Mouse (Mus musculus) limb, embryonic 14.5 days (tissue): Measurements from ENCODE around the gene Litaf. TPM values are rescaled to one million over a fixed set of nuclear protein-coding genes. Genes with fewer than 3 reads are reported as not detected.
A peak's percentile ranks its signal among the peaks of the same experiment; 100 is the strongest.

ENCODE experiments used
- ATAC-seq: fragments of 200-750 bp; cut with Nextera tagmentation; 2 replicates; pipeline ENCODE4 v1.8.0; 2017; ENCODE audit warnings: low read depth, moderate number of reproducible peaks, moderate TSS enrichment; ENCODE audit not compliant: low FRiP score
- DNase-seq: peaks from one replicate; pipeline ENCODE4 v3.0.0-alpha.2; 2015; ENCODE audit warnings: low spot score
- H3K27ac ChIP-seq: fragments of 300-500 bp; sonication (generic); replicated peaks from 2 replicates; pipeline ENCODE4 v1.5.1; 2014; ENCODE audit warnings: low read depth, mild to moderate bottlenecking, low read length, moderate library complexity, mixed read lengths
- H3K27me3 ChIP-seq: fragments of 300-500 bp; sonication (generic); 2 replicates; pipeline ENCODE4 v1.6.1; 2014; ENCODE audit warnings: low read length, mixed read lengths; ENCODE audit not compliant: control insufficient read depth, insufficient read depth
- H3K36me3 ChIP-seq: fragments of 300-500 bp; sonication (generic); 2 replicates; pipeline ENCODE4 v1.6.1; 2014; ENCODE audit warnings: mild to moderate bottlenecking, low read length, moderate library complexity, mixed read lengths; ENCODE audit not compliant: control insufficient read depth, insufficient read depth
- H3K4me1 ChIP-seq: fragments of 300-500 bp; sonication (generic); 2 replicates; pipeline ENCODE4 v1.6.1; 2014; ENCODE audit warnings: antibody characterized with exemption, low read length, mixed read lengths; ENCODE audit not compliant: control insufficient read depth, insufficient read depth
- H3K4me2 ChIP-seq: fragments of 300-500 bp; sonication (generic); replicated peaks from 2 replicates; pipeline ENCODE4 v1.6.1; 2014; ENCODE audit warnings: low read depth, mild to moderate bottlenecking, low read length, moderate library complexity; ENCODE audit not compliant: severe bottlenecking
- H3K4me3 ChIP-seq: fragments of 300-500 bp; sonication (generic); replicated peaks from 2 replicates; pipeline ENCODE4 v1.5.1; 2014; ENCODE audit warnings: low read length
- H3K9ac ChIP-seq: fragments of 300-500 bp; sonication (generic); 2 replicates; pipeline ENCODE4 v1.6.1; 2014; ENCODE audit warnings: mild to moderate bottlenecking, low read depth, low read length, moderate library complexity; ENCODE audit not compliant: severe bottlenecking
- H3K9me3 ChIP-seq: fragments of 300-500 bp; sonication (generic); 2 replicates; pipeline ENCODE4 v1.6.1; 2016; ENCODE audit warnings: low read length; ENCODE audit not compliant: control insufficient read depth
- POLR2A ChIP-seq: fragments of 200-500 bp; IDR thresholded peaks from 2 replicates; pipeline ENCODE4 v1.8.0; 2012; ENCODE audit warnings: inconsistent platforms, mild to moderate bottlenecking, moderate library complexity, borderline replicate concordance; ENCODE audit not compliant: insufficient read depth, insufficient read length; ENCODE audit errors: extremely low read depth
- WGBS: fragments of 180-500 bp; shearing (Covaris S2); extraction: QIAGEN DNeasy Blood & Tissue Kit; methylation state at CpG from one replicate; pipeline ENCODE4 v1.1.7; 2014; 5-methylcytosine and 5-hydroxymethylcytosine counted together
- polyA plus RNA-seq, 2 experiments: library from polyadenylated mRNA; depleted of rRNA in 1 of 2; stranded (reverse) in 1 of 2; unstranded in 1 of 2; fragments of >200 nt; fragmentation: Nextera tagmentation in 1 of 2; extraction: Ambion mirVana in 1 of 2; gene quantifications; 2 replicates each; pipeline versions ENCODE4 v1.2.1 to v1.2.3; 2012 to 2014

Litaf gene
- polyA plus RNA-seq, 2 experiments = 79.8 to 103 TPM

DNA sequence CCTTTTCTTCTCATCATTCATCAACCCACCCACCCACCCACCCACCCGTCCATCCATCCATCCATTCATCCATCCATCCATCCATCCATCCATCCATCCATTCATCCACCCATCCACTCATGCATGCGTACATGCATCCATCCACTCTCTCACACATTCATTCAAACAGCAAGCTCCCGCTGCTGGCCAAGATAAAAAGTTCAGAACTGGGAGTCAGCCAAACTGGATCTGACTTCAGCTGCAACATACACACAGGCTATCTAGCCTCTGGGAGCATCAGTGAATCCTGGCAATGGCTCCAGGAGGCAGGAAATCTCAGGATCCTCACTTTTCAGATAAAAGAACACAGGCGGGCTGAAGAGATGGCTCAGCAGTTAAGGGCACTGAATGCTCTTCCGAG lies 42.3 kb downstream of the Litaf start:
- no peak for DNase-seq
- Histone ChIP-seq H3K9me3 (no peaks in the 10 kb centered on the region), H3K27me3 (no peaks in the 10 kb centered on the region), H3K4me1 (no peaks in the 10 kb centered on the region), H3K9ac (no peak overlapping the region), H3K4me2 (no peak overlapping the region), H3K36me3 (no peaks in the 10 kb centered on the region), H3K4me3 (no peak overlapping the region), H3K27ac (no peak overlapping the region)
- 82% methylated on average over 5 of the region's 5 CpGs for WGBS
- TF ChIP-seq POLR2A = no peak
- no peak for ATAC-seq

DNA sequence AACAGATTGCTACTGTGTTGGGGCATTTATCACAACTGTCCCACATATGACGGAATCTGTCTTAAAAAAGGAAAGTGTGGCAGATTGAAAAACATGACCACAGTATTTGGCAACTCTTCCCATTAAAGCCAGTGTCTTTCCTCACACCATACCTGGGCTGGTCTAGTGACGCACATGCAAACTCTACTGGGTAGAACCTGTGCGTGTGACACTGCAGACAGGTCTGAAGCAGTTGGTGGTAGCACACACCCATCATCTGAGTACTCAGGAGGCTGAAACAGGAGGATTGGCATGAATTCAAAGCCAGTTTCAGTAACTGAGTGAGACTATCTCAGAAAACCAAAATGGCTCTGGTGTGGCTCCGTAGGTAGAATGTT lies 43.9 kb downstream of the Litaf start:
- Histone ChIP-seq H3K27ac (no peak overlapping the region), H3K4me3 (no peak overlapping the region), H3K36me3 (no peaks in the 10 kb centered on the region), H3K27me3 (no peaks in the 10 kb centered on the region), H3K9ac (no peak overlapping the region), H3K4me2 (no peak overlapping the region), H3K4me1 (0 out of 2 replicates have a peak, but pooled peaks cover 4% of the 10 kb centered on the region), H3K9me3 (no peaks in the 10 kb centered on the region)
- DNase-seq (no peak), ATAC-seq (no peak)
- 87% methylated on average over 4 of the region's 4 CpGs for WGBS
- no peak for TF ChIP-seq POLR2A

DNA sequence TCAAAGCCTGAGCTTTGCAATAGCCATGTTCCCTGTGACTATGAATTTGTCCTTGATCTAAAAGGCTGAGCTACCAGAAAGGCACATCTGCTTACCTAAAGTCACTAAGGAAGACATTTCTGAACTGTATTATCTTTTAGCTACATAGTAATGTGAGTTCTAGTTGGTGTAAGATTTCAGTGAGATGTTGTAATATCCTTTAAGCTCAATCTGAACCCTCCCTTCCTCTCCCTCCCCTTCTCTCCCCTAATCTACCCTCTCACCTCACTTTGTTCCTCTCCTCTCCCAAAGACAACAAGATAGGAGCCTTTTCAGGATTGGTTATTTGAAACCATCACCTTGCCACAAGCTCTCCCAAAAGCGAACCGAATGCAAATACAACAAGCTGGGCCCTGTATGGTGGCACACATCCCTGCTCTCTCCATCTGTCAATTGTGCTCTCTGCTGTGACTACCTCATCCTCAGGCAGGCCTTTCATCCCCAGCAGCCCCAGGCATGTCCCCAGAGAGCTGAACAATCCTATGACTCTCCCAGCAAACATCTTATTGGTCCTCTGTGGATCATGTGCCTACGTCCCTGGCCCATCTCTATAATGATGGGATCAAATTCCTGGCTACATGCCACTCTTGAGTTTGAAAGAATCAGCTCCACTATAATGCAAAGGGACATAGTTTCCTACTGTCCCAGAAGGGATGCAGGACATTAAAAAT lies 44.4 kb downstream of the Litaf start:
- Histone ChIP-seq H3K9ac (no peak overlapping the region), H3K4me1 (0 out of 2 replicates have a peak, but pooled peaks cover 4% of the 10 kb centered on the region), H3K4me3 (no peak overlapping the region), H3K4me2 (no peak overlapping the region), H3K9me3 (no peaks in the 10 kb centered on the region), H3K27me3 (no peaks in the 10 kb centered on the region), H3K36me3 (no peaks in the 10 kb centered on the region), H3K27ac (no peak overlapping the region)
- peak; percentile 22 for DNase-seq
- WGBS = 55% methylated on average over 3 of the region's 3 CpGs
- TF ChIP-seq POLR2A = no peak
- peak; percentile 57; the same call in 1 of the 2 replicates for ATAC-seq

DNA sequence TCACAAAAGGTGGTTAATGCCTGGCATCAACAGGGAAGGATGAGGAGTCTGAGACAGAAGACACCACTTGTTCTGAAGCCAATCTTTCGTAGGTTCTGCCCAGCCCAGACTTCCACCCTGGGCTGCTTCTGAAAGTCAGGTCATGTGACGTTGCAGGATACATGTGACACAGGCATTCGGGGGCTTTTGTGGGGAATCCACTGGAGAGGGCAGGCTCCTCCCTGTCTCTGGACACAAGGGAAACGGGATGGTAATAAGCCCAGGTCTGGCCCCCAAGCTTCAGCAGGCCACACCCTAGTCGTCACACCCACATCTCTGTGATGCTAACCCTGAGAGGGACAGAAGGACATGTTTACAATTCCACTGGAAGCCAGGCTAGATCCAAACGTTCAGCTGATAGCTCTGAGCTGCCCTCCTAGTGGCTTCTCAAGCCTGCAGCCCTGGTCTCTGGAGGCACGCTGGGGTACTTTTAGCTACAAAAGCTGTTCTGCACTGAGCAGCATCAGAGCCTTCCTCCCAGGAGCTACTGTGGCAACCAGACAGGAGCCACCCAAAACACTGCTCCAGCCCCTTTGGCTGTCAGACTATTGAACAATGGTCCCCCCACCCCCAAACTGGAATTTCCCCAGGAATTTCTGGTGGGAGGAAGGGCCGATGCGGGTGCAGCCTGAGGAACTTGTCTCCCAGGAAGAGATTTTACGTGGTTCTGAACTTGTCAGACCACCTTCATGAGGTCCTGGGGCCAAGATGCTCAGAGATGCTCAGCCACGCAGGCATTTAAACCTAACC lies 48.0 kb downstream of the Litaf start:
- ATAC-seq (no peak), DNase-seq (no peak)
- H3K4me2 ChIP-seq = no peak overlapping the region
- no peak overlapping the region for H3K27ac ChIP-seq
- 34% methylated on average over 11 of the region's 11 CpGs for WGBS
- no peaks in the 10 kb centered on the region for H3K36me3 ChIP-seq
- no peak overlapping the region for H3K4me3 ChIP-seq
- no peaks in the 10 kb centered on the region for H3K9me3 ChIP-seq
- H3K9ac ChIP-seq = no peak overlapping the region
- H3K4me1 ChIP-seq = peaks cover 8% of the 10 kb centered on the region; the same call in 1 of the 2 replicates
- no peak for TF ChIP-seq POLR2A
- H3K27me3 ChIP-seq = no peaks in the 10 kb centered on the region

DNA sequence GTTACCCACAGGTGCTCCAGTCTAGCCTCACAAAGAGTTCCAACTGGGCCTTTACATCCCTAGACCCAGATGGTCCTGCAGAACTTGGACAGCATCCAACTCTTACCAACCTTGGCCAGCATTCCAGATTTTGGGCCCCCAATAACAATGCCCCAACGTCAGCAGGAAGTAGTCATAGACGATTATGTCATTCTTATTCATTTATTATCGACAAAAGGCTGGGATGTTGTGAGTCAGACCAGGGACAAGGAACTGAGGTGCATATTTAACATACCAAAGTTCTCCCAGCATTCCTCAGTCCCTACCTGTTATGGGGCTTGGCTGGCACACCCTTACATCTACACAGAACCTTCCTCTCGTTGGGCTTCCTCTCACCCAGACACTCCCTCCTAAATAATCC lies 49.6 kb downstream of the Litaf start:
- TF ChIP-seq POLR2A = no peak
- Histone ChIP-seq H3K27ac (no peak overlapping the region), H3K9me3 (no peaks in the 10 kb centered on the region), H3K4me2 (no peak overlapping the region), H3K27me3 (no peaks in the 10 kb centered on the region), H3K36me3 (no peaks in the 10 kb centered on the region), H3K4me1 (peaks cover 17% of the 10 kb centered on the region), H3K9ac (no peak overlapping the region), H3K4me3 (no peak overlapping the region)
- 60% methylated on average over 4 of the region's 4 CpGs for WGBS
- no peak for ATAC-seq
- no peak for DNase-seq
